Mouse (Mus musculus): Measurements from ENCODE around the gene Ranbp17.
A peak's percentile ranks its signal among the peaks of the same experiment; 100 is the strongest.

Ranbp17 gene

GRCm38 (mm10) chr11:33226516-33226915 lies 287.0 kb downstream of the Ranbp17 start:
- no peak for DNase-seq

GRCm38 (mm10) chr11:33221566-33222365 lies 291.8 kb downstream of the Ranbp17 start:
- DNase-seq, result peak; percentile 40

GRCm38 (mm10) chr11:33220763-33221162 lies 292.8 kb downstream of the Ranbp17 start:
- DNase-seq, result no peak

- no peak for DNase-seq
Observed at GRCm38 (mm10) chr11:33217384-33218079, 296.0 kb downstream of the Ranbp17 start.

GRCm38 (mm10) chr11:33207411-33207810 lies 306.1 kb downstream of the Ranbp17 start:
- DNase-seq, result no peak

GRCm38 (mm10) chr11:33204966-33205365 lies 308.6 kb downstream of the Ranbp17 start:
- no peak for DNase-seq

- no peak for DNase-seq
Observed at GRCm38 (mm10) chr11:33204329-33204705, 309.2 kb downstream of the Ranbp17 start.

- peak; percentile 56 for DNase-seq
Observed at GRCm38 (mm10) chr11:33203383-33204328, 309.9 kb downstream of the Ranbp17 start, which contains the start of gene Tlx3. Tlx3 (minus strand) TSS chr11:33203589.

GRCm38 (mm10) chr11:33202972-33203371 lies 310.6 kb downstream of the Ranbp17 start:
- DNase-seq, result no peak

GRCm38 (mm10) chr11:33202296-33202695 lies 311.2 kb downstream of the Ranbp17 start:
- no peak for DNase-seq

GRCm38 (mm10) chr11:33201626-33202010 lies 311.9 kb downstream of the Ranbp17 start:
- no peak for DNase-seq

- no peak for DNase-seq
Observed at GRCm38 (mm10) chr11:33200764-33201625, 312.6 kb downstream of the Ranbp17 start.

- no peak for DNase-seq
Observed at GRCm38 (mm10) chr11:33199906-33200763, 313.4 kb downstream of the Ranbp17 start.

GRCm38 (mm10) chr11:33199117-33199514 lies 314.4 kb downstream of the Ranbp17 start:
- no peak for DNase-seq

GRCm38 (mm10) chr11:33198351-33199116 lies 315.0 kb downstream of the Ranbp17 start:
- DNase-seq, result no peak

GRCm38 (mm10) chr11:33197673-33198072 lies 315.9 kb downstream of the Ranbp17 start:
- no peak for DNase-seq

GRCm38 (mm10) chr11:33197133-33197514 lies 316.4 kb downstream of the Ranbp17 start:
- no peak for DNase-seq

- DNase-seq, result no peak
Observed at GRCm38 (mm10) chr11:33196447-33197132, 317.0 kb downstream of the Ranbp17 start.
